Mouse (Mus musculus): ENCODE data around the gene D16Ertd472e. TPM values are rescaled to one million over a fixed set of nuclear protein-coding genes. Genes with fewer than 3 reads are reported as not detected.

Gene D16Ertd472e
- polyA plus RNA-seq (2012; rRNA removed): 10.3 and 11.4 TPM in 2 replicates

GRCm38 (mm10) chr16:78576478-78577084 is at the start of gene D16Ertd472e:
Gene D16Ertd472e, minus strand, starts transcription at chr16:78576708.

Other genes starting within 250 kb of the D16Ertd472e start
- gene Btg3, start 199.5 kb downstream of the D16Ertd472e start, polyA plus RNA-seq (2012; rRNA removed): 13.7 and 15.5 TPM in 2 replicates